Mouse (Mus musculus): ENCODE measurements at regions not wholly inside any gene's neighbourhood (a gene's known extent, or its start where the extent isn't known, plus 50 kb on each side); places are given as distances from the start of the nearest gene placed in this dataset.

GRCm38 (mm10) chr1:189990046-189990622, 68.0 kb upstream of the Smyd2 start:
- DNase-seq, result no peak

GRCm38 (mm10) chr1:189989376-189989775, 67.2 kb upstream of the Smyd2 start:
- DNase-seq, result peak; percentile 25

- DNase-seq, result no peak
These were observed 66.7 kb upstream of the Smyd2 start for GRCm38 (mm10) chr1:189988864-189989263.

GRCm38 (mm10) chr1:189985516-189986205, 63.5 kb upstream of the Smyd2 start:
- DNase-seq, result no peak

GRCm38 (mm10) chr1:189978244-189978643, 56.1 kb upstream of the Smyd2 start:
- DNase-seq, result no peak

- DNase-seq, result no peak
These were observed 53.5 kb upstream of the Smyd2 start for GRCm38 (mm10) chr1:189975660-189976059.

- peak; percentile 92 for DNase-seq
These were observed 50.7 kb upstream of the Smyd2 start for GRCm38 (mm10) chr1:189972790-189973406.

Data from heart, postnatal 4 days (tissue).